Mouse (Mus musculus) 416B (cell line): ENCODE measurements around the gene Pfn3.

ENCODE experiments used
- DNase-seq: peaks from one replicate; pipeline ENCODE4 v3.0.0; 2011; ENCODE audit warnings: low read depth

The Pfn3 gene

DNA sequence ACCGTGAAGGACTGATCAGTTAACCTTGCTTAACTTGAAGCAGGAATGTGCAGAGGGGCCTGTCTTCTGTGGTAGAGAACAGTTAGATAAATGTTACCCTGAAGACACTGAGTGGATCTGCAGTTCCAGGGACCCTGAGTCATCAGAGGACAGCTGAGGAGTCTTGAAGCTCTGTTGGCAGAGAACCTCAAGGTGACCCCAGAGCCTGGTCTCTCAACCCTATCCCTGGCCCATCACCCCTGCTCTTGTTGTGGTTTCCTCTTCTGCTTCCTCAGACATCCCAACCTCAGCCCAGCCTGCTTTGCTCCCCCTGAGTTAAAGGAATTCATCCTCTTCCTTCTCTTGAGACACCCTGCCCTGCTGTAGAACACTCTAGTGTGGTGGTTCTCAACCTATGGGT lies 16.9 kb downstream of the Pfn3 start, which contains the start of gene Slc34a1:
TSS of gene Slc34a1 (plus strand) at position 100 of the 400 bp plus-strand sequence.
- DNase-seq: peak; percentile 55

DNA sequence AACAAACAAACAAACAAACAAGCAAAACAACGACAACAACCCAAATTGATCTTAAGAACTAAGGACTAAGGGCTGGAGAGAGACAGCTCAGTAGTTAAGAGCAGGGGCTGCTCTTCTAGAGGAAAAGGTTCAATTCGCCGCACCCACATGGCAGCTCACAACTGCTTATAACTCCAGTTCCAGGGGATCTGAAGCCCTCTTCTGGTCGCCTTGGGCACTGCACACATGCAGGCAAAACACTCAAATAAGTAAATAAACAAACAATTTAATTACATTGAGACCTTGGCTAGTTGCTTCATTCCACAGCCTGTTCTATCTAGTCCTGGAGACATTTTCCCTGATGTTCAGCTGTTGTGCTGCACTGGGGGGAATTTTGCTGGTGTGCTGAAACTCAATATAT lies 22.1 kb downstream of the Pfn3 start:
- DNase-seq: peak; percentile 72

DNA sequence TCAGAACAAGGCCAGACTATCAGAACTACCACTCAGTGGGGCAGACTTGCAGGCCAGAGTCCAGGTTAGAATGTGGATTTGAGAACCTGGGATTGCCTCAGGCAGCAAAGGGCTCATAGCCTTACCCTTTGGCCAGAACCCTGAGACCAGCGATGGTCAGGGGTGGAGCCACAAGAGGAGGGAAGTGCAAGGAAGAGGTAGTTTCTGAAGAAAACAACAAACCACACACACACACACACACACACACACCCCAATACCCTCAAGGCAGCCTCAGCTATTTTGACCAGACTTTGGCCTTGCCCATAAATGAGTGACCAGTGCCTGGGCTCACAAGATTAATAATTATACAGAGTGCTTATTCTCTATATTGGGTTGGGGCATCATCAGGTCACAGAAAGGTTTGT lies 23.4 kb downstream of the Pfn3 start:
- DNase-seq: peak; percentile 24

DNA sequence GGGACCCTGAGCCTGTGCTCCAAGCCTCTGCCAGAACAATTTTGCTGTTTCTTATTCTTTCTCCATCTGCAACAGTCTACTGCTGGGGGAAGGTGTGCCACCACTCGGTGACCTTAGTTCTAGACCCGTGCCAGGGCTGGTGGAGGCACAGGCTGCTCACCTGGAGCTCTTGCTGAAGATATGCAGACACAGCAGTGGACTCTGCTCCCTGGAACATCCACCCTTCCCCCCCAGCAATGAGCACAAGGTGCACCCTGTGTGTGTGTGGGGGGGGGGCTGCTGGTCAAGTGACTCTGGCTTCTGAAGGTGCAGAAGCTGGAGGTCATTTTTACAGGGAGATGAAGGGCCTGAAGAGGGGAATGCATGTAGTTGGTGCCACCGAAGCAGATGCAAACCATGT lies 24.4 kb downstream of the Pfn3 start:
- no peak for DNase-seq

- DNase-seq: no peak
Measured at GRCm38 (mm10) chr13:55381790-55382189, 33.2 kb downstream of the Pfn3 start.

GRCm38 (mm10) chr13:55378907-55379580 lies 36.0 kb downstream of the Pfn3 start:
- no peak for DNase-seq

DNA sequence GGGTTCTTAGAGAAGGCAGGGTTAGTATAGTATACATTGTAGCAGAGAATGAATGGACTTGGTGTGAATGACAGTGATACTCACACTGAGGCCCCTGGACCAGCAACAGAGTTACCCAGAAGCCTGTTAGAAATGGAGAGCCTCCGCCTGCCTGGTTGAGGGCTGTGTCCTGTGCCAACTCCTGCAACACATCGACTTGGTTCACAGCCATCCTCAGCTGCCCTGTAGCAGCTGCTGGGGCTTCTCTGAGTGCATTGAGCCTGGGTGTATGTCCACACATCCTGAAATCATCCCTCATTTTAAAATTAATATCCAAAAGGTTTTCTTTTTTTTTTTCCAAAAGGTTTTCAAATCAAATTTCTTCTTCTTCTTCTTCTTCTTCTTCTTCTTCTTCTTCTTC lies 39.2 kb downstream of the Pfn3 start:
- no peak for DNase-seq

GRCm38 (mm10) chr13:55374206-55374924 lies 40.7 kb downstream of the Pfn3 start:
- no peak for DNase-seq

DNA sequence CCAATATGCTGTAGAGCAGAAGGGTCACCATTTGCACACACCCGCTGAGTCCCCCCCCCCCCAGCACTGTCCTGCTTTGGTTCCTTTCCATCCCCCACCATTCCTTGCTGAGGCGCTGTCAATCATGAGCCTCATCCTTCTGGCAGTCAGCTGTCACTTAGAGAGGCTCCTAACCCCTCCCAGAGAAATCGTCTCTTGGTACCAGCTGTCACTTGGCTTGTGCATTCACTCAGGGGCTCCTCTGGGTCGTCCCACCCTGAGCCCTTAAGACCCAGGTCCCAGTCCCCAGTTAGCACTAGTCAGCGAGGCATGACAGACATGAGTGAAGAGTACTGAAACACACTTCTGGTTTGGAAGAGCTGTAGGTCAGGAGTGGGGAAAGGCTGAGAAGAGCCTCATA lies 43.3 kb downstream of the Pfn3 start:
- no peak for DNase-seq

- DNase-seq: no peak
Measured at GRCm38 (mm10) chr13:55371007-55371681, 43.9 kb downstream of the Pfn3 start.

- no peak for DNase-seq
Measured at GRCm38 (mm10) chr13:55370234-55370633, 44.8 kb downstream of the Pfn3 start.

- DNase-seq: peak; percentile 95
Measured at GRCm38 (mm10) chr13:55369531-55370114, 45.4 kb downstream of the Pfn3 start, which contains the start of gene Rgs14. Gene Rgs14 (plus strand): TSS chr13:55369732.

DNA sequence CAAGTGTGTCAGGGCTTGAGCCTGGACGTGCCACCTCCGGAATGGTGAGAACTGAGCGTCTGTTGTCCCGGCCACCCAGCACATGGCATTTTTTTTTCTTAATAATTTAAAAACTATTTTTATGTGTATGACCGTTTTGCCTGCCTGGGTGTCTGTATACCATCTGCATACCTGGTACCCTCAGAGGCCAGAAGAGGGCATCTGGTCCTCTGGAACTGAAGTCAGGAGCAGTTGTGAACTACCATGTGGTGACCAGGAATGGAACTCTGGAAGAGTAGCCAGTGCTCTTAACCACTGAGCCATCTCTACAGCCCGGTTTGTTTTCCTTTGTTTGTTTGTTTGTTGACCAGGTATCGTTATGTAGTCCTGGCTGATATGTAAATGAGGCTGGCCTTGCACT lies 46.6 kb downstream of the Pfn3 start:
- DNase-seq: peak; percentile 78
